Mouse (Mus musculus) adrenal gland (tissue): ENCODE results near the gene Idh3g.
"Not testable (repeated sequence)": the region's sequence is repeated elsewhere in the genome, so short reads cannot be mapped to it uniquely, and the experiment has no call there.

ENCODE experiments used
- intact Hi-C: fragments of 180-260 bp; cut with DNase I; formaldehyde crosslinking; loops from one replicate; pipeline ENCODE4 v1.15.1; 2025

Idh3g gene

GRCm38 (mm10) chrX:73758611-73759290 lies 27.9 kb downstream of the Idh3g start:
- intact Hi-C loops: no loop called here

- intact Hi-C loops: no loop called here
Measured at GRCm38 (mm10) chrX:73756334-73757140, 30.2 kb downstream of the Idh3g start, which contains the start of gene Plxnb3. Gene Plxnb3 (plus strand): TSS chrX:73757090.

GRCm38 (mm10) chrX:73748977-73749376 lies 37.7 kb downstream of the Idh3g start:
- intact Hi-C loops: no loop called here

GRCm38 (mm10) chrX:73744774-73745481 lies 41.8 kb downstream of the Idh3g start:
- intact Hi-C loops: no loop called here

- intact Hi-C loops: not testable (repeated sequence)
Measured at GRCm38 (mm10) chrX:73739841-73740240, 46.9 kb downstream of the Idh3g start.

- intact Hi-C loops: no loop called here
Measured at GRCm38 (mm10) chrX:73739151-73739550, 47.5 kb downstream of the Idh3g start.

- intact Hi-C loops: no loop called here
Measured at GRCm38 (mm10) chrX:73738155-73738554, 48.5 kb downstream of the Idh3g start.

GRCm38 (mm10) chrX:73730908-73731307 lies 55.8 kb downstream of the Idh3g start:
- intact Hi-C loops: no loop called here
